Mouse (Mus musculus) kidney, adult 18-20 months (tissue): ENCODE results near the gene Zfp36l3.
"Not testable (repeated sequence)": the region's sequence is repeated elsewhere in the genome, so short reads cannot be mapped to it uniquely, and the experiment has no call there.

Source experiments
- DNase-seq: peaks from one replicate; pipeline ENCODE4 v3.0.0; 2021

The Zfp36l3 gene

GRCm38 (mm10) chrX:53776276-53776675 is at the start of gene Zfp36l3:
Gene Zfp36l3, minus strand, starts transcription at chrX:53776394.
- DNase-seq, result no peak

GRCm38 (mm10) chrX:53799074-53799473 is 22.9 kb upstream of the Zfp36l3 start:
- DNase-seq, result no peak

GRCm38 (mm10) chrX:53797519-53797918 is 21.3 kb upstream of the Zfp36l3 start, which contains the start of gene Xlr:
Gene Xlr, minus strand, starts transcription at chrX:53797706.
- not testable (repeated sequence) for DNase-seq

GRCm38 (mm10) chrX:53757736-53758135 is 18.5 kb downstream of the Zfp36l3 start, which contains the start of gene 1700013H16Rik:
Gene 1700013H16Rik, minus strand, starts transcription at chrX:53757831.
- DNase-seq, result no peak

- no peak for DNase-seq
Observed at GRCm38 (mm10) chrX:53752851-53753250, 23.3 kb downstream of the Zfp36l3 start.

- no peak for DNase-seq
Observed at GRCm38 (mm10) chrX:53728967-53729366, 47.2 kb downstream of the Zfp36l3 start.

GRCm38 (mm10) chrX:53724596-53724995 is 51.6 kb downstream of the Zfp36l3 start, which contains the start of gene 4930502E18Rik:
Gene 4930502E18Rik, plus strand, starts transcription at chrX:53724826.
- no peak for DNase-seq
